Mouse (Mus musculus): ENCODE results near the gene Gulp1. TPM values are rescaled to one million over a fixed set of nuclear protein-coding genes. Genes with fewer than 3 reads are reported as not detected.

The Gulp1 gene
- polyA plus RNA-seq (2012; rRNA removed), result 2.7 and 3.2 TPM in 2 replicates

- H3K27me3 ChIP-seq (ENCODE audit: control insufficient read depth, insufficient read depth, low read length), result no peaks in the 10 kb centered on the region
- DNase-seq, result peak; percentile 43 to 54
- TF ChIP-seq CTCF (IDR thresholded peaks at IDR 0.05; ENCODE audit: borderline replicate concordance, insufficient read depth, low read depth, low read length) (peak; percentile 31; the same call in 1 of the 2 replicates), POLR2A (IDR thresholded peaks at IDR 0.05; ENCODE audit: borderline replicate concordance, insufficient read depth, low read length) (no peak)
- under 1% methylated on average over 55 of the region's 55 CpGs for WGBS
- no peaks in the 10 kb centered on the region for H3K4me1 ChIP-seq (ENCODE audit: control insufficient read depth, insufficient read depth, low read length)
- peak within 1 kb of the TSS; percentile 52 for H3K4me3 ChIP-seq (replicated peaks; ENCODE audit: insufficient read depth, low read depth, low read length)
- no peak within 1 kb of the TSS for H3K27ac ChIP-seq (ENCODE audit: insufficient read depth, low read length)
These were observed at the start of gene Gulp1 for GRCm38 (mm10) chr1:44551461-44552370. Gulp1 (plus strand) TSS chr1:44551511.

- Histone ChIP-seq H3K4me1 (ENCODE audit: control insufficient read depth, insufficient read depth, low read length) (no peaks in the 10 kb centered on the region), H3K27ac (ENCODE audit: insufficient read depth, low read length) (no peak overlapping the region), H3K27me3 (ENCODE audit: control insufficient read depth, insufficient read depth, low read length) (no peaks in the 10 kb centered on the region), H3K4me3 (replicated peaks; ENCODE audit: insufficient read depth, low read depth, low read length) (no peak overlapping the region)
- DNase-seq, result no peak
- TF ChIP-seq CTCF (IDR thresholded peaks at IDR 0.05; ENCODE audit: borderline replicate concordance, insufficient read depth, low read depth, low read length), result no peak
- no peak for TF ChIP-seq POLR2A (IDR thresholded peaks at IDR 0.05; ENCODE audit: borderline replicate concordance, insufficient read depth, low read length)
- WGBS, result 63% methylated on average over 6 of the region's 6 CpGs
These were observed 1.1 kb upstream of the Gulp1 start for GRCm38 (mm10) chr1:44550261-44550660.

DNA sequence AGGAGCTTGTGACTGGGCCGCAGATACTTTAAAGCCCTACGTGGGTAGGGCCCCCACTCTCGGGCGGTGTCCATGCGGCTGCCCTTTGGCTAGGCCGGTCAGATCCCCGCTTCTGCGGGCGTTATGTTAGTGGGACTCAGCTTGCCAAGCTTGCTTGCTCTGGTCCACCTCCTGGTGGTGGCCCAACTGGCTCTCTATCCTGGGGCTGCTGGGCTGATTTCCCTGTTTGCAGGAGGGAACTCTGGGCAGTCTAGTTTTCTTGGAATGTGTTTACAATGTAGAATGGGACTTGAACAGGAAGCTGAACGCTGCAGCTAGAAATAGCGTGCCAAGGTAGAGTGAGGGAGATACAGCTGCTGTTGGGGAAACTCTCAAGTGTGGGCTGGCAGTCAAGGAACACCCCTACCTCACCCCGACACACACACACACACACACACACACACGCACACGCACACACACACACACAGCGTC, 1.1 kb downstream of the Gulp1 start:
- peak; percentile 48 to 54 for DNase-seq
- H3K27me3 ChIP-seq (ENCODE audit: control insufficient read depth, insufficient read depth, low read length), result no peaks in the 10 kb centered on the region
- no peak for TF ChIP-seq CTCF (IDR thresholded peaks at IDR 0.05; ENCODE audit: borderline replicate concordance, insufficient read depth, low read depth, low read length)
- TF ChIP-seq POLR2A (IDR thresholded peaks at IDR 0.05; ENCODE audit: borderline replicate concordance, insufficient read depth, low read length), result no peak
- WGBS, result 9% methylated on average over 15 of the region's 15 CpGs
- H3K27ac ChIP-seq (ENCODE audit: insufficient read depth, low read length), result no peak overlapping the region
- H3K4me1 ChIP-seq (ENCODE audit: control insufficient read depth, insufficient read depth, low read length), result no peaks in the 10 kb centered on the region
- peak overlapping the region; percentile 52 for H3K4me3 ChIP-seq (replicated peaks; ENCODE audit: insufficient read depth, low read depth, low read length)

DNA sequence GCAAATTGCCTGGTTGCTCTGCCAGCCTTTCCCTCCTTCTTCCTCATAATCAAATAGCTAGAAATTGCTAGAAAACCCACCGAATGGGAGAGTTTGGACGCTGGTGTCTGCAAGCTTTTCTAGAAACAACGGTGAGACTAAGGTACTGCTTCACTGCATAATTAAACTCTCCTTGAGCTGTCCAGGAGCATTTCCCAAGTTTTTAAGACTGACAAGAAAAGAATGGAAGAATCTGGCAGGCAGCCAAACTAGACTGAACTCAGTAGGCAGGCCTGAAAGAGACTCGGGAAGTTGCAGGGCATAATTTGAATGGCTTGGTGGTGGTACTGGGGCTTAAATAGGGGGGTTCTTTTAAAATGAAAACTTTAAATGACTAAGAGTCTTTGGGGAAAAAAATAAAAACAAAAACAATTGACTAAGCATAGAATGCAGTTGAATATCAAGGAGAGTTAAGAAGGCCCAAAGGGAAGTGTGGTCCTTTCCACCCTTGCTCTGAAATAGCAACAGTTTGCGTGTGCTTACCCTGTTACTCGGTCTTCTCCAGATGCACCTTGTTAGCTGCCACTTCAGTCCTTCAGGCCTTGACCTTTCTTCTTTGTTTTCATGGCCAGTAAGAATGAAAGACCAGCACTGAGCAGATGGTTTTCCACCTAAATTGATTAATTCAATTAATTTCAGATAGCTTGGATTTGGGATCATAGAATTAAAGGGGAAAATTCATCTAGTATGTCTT, 2.0 kb downstream of the Gulp1 start:
- TF ChIP-seq CTCF (IDR thresholded peaks at IDR 0.05; ENCODE audit: borderline replicate concordance, insufficient read depth, low read depth, low read length) (no peak), POLR2A (IDR thresholded peaks at IDR 0.05; ENCODE audit: borderline replicate concordance, insufficient read depth, low read length) (no peak)
- H3K4me1 ChIP-seq (ENCODE audit: control insufficient read depth, insufficient read depth, low read length), result no peaks in the 10 kb centered on the region
- no peaks in the 10 kb centered on the region for H3K27me3 ChIP-seq (ENCODE audit: control insufficient read depth, insufficient read depth, low read length)
- peak in 1 of 2 experiments; percentile 16 for DNase-seq
- no peak overlapping the region for H3K27ac ChIP-seq (ENCODE audit: insufficient read depth, low read length)
- H3K4me3 ChIP-seq (replicated peaks; ENCODE audit: insufficient read depth, low read depth, low read length), result no peak overlapping the region
- 57% methylated on average over 6 of the region's 6 CpGs for WGBS

- no peak for TF ChIP-seq CTCF (IDR thresholded peaks at IDR 0.05; ENCODE audit: borderline replicate concordance, insufficient read depth, low read depth, low read length)
- no peak for TF ChIP-seq POLR2A (IDR thresholded peaks at IDR 0.05; ENCODE audit: borderline replicate concordance, insufficient read depth, low read length)
- H3K4me3 ChIP-seq (replicated peaks; ENCODE audit: insufficient read depth, low read depth, low read length), result no peak overlapping the region
- WGBS, result 78% methylated on average over 4 of the region's 4 CpGs
- no peaks in the 10 kb centered on the region for H3K4me1 ChIP-seq (ENCODE audit: control insufficient read depth, insufficient read depth, low read length)
- no peak overlapping the region for H3K27ac ChIP-seq (ENCODE audit: insufficient read depth, low read length)
- no peak for DNase-seq
- H3K27me3 ChIP-seq (ENCODE audit: control insufficient read depth, insufficient read depth, low read length), result no peaks in the 10 kb centered on the region
These were observed 16.1 kb downstream of the Gulp1 start for GRCm38 (mm10) chr1:44567431-44567830.

DNA sequence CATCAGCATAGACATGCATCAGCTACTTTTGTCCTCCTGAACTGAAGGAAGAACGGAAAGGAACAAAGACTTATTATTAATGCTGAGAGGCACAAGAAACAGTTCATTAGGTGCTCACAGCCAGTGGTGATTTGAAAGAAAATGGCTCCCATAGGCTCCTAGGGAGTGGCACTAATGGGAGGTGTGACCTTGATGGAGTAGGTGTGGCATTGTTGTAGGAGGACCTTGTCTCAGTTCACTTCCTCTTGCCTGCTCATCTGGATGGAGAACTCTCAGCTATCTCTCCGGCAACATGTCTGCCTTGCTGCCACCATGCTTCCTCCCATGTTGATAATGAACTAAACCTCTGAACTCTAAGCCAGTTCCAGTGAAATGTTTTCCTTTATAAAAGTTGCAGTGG, 17.0 kb downstream of the Gulp1 start:
- H3K27ac ChIP-seq (ENCODE audit: insufficient read depth, low read length), result no peak overlapping the region
- H3K27me3 ChIP-seq (ENCODE audit: control insufficient read depth, insufficient read depth, low read length), result no peaks in the 10 kb centered on the region
- no peak overlapping the region for H3K4me3 ChIP-seq (replicated peaks; ENCODE audit: insufficient read depth, low read depth, low read length)
- no peak for TF ChIP-seq POLR2A (IDR thresholded peaks at IDR 0.05; ENCODE audit: borderline replicate concordance, insufficient read depth, low read length)
- TF ChIP-seq CTCF (IDR thresholded peaks at IDR 0.05; ENCODE audit: borderline replicate concordance, insufficient read depth, low read depth, low read length), result no peak
- 65% methylated on average over 2 of the region's 2 CpGs for WGBS
- H3K4me1 ChIP-seq (ENCODE audit: control insufficient read depth, insufficient read depth, low read length), result no peaks in the 10 kb centered on the region
- no peak for DNase-seq

DNA sequence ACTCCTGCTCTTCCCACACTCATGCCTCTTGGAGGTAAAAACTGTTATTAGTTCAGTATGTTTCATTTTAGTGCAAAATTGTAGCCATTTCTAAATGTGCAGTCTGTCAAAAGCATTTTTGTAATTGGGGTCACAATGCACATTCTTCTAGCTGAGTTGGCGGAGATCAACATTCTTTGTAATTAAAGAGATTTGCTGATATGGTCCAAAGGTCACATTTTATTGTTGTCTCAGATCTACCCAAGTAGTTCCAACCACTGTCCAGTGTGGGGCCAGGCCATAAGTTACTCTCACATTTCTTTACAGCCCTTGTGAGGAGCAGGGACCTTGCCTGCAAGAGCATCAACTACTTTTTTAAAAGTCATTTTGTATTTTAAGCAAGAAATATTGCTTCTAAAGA, 24.7 kb downstream of the Gulp1 start:
- TF ChIP-seq POLR2A (IDR thresholded peaks at IDR 0.05; ENCODE audit: borderline replicate concordance, insufficient read depth, low read length), result no peak
- no peak for TF ChIP-seq CTCF (IDR thresholded peaks at IDR 0.05; ENCODE audit: borderline replicate concordance, insufficient read depth, low read depth, low read length)
- no peaks in the 10 kb centered on the region for H3K4me1 ChIP-seq (ENCODE audit: control insufficient read depth, insufficient read depth, low read length)
- 91% methylated on average over 1 of the region's 1 CpGs for WGBS
- H3K27ac ChIP-seq (ENCODE audit: insufficient read depth, low read length), result no peak overlapping the region
- H3K4me3 ChIP-seq (replicated peaks; ENCODE audit: insufficient read depth, low read depth, low read length), result no peak overlapping the region
- no peak for DNase-seq
- H3K27me3 ChIP-seq (ENCODE audit: control insufficient read depth, insufficient read depth, low read length), result no peaks in the 10 kb centered on the region
